In genomic region chr12:83495961-83496282, GRCm38 (mm10) we compare ENCODE assay signal across 10 mouse cellular contexts.
"Had no signal": no experiment of that assay in that cellular context is flagged by ENCODE, and none has a peak within 500 bp of the region (broad histone marks: within the 10 kb centered on the region; RNA-seq: fewer than 3 reads in every experiment).

No protein-coding gene starts in this region.

- H3K4me3 ChIP-seq: limb, embryonic 15.5 days; midbrain, embryonic 13.5 days had no signal

- DNase-seq: kidney, adult 11 months; kidney, postnatal 36 days; layer of hippocampus, adult 9-11 months; layer of hippocampus, postnatal 36 days; lung, adult 18-20 months; lung, postnatal 36 days; thymus, postnatal 4 days had no signal

- H3K27me3 ChIP-seq: midbrain, embryonic 13.5 days had no signal

- H3K36me3 ChIP-seq: limb, embryonic 15.5 days; midbrain, embryonic 13.5 days had no signal

- H3K4me1 ChIP-seq: limb, embryonic 15.5 days; midbrain, embryonic 13.5 days had no signal

- H3K4me2 ChIP-seq: limb, embryonic 15.5 days; midbrain, embryonic 13.5 days had no signal

- H3K9me3 ChIP-seq: limb, embryonic 15.5 days had no signal

- H3K9ac ChIP-seq: limb, embryonic 15.5 days; midbrain, embryonic 13.5 days had no signal

- ATAC-seq: midbrain, embryonic 13.5 days had no signal

- H3K27ac ChIP-seq: limb, embryonic 15.5 days; midbrain, embryonic 13.5 days; stomach, postnatal 0 days had no signal
